Mouse (Mus musculus) liver, embryonic 16.5 days (tissue): ENCODE data around the gene A530032D15Rik. TPM values are rescaled to one million over a fixed set of nuclear protein-coding genes. Genes with fewer than 3 reads are reported as not detected.
"Not testable (repeated sequence)": the region's sequence is repeated elsewhere in the genome, so short reads cannot be mapped to it uniquely, and the experiment has no call there.

Experiments used
- ATAC-seq: fragments of 200-750 bp; cut with Nextera tagmentation; 2 replicates; pipeline ENCODE4 v1.8.0; 2017; ENCODE audit warnings: low read depth, mild to moderate bottlenecking, moderate number of reproducible peaks, moderate library complexity
- H3K27ac ChIP-seq: fragments of 300-500 bp; sonication (generic); 2 replicates; pipeline ENCODE4 v1.5.1; 2014; ENCODE audit warnings: mild to moderate bottlenecking, low read length
- H3K27me3 ChIP-seq: fragments of 300-500 bp; sonication (generic); 2 replicates; pipeline ENCODE4 v1.6.1; 2014; ENCODE audit warnings: low read depth, low read length, mixed read lengths; ENCODE audit not compliant: control insufficient read depth, insufficient read depth
- H3K36me3 ChIP-seq: fragments of 300-500 bp; sonication (generic); 2 replicates; pipeline ENCODE4 v1.6.1; 2014; ENCODE audit warnings: mild to moderate bottlenecking; ENCODE audit not compliant: control insufficient read depth, insufficient read depth
- H3K4me1 ChIP-seq: fragments of 300-500 bp; sonication (generic); 2 replicates; pipeline ENCODE4 v1.6.1; 2014; ENCODE audit warnings: low read depth, low read length, mixed read lengths; ENCODE audit not compliant: control insufficient read depth
- H3K4me2 ChIP-seq: fragments of 300-500 bp; sonication (generic); 2 replicates; pipeline ENCODE4 v1.6.1; 2014; ENCODE audit warnings: low read depth, low read length, mixed read lengths
- H3K4me3 ChIP-seq: fragments of 300-500 bp; sonication (generic); 2 replicates; pipeline ENCODE4 v1.5.1; 2014; ENCODE audit warnings: low read depth, mild to moderate bottlenecking, low read length
- H3K9ac ChIP-seq: fragments of 300-500 bp; sonication (generic); 2 replicates; pipeline ENCODE4 v1.6.1; 2014; ENCODE audit warnings: low read depth, low read length
- H3K9me3 ChIP-seq: fragments of 300-500 bp; sonication (generic); replicated peaks from 2 replicates; pipeline ENCODE4 v1.6.1; 2016; ENCODE audit warnings: low read length; ENCODE audit not compliant: control insufficient read depth
- WGBS: fragments of 180-500 bp; shearing (Covaris S2); extraction: QIAGEN DNeasy Blood & Tissue Kit; methylation state at CpG from one replicate; pipeline ENCODE4 v1.1.7; 2014; ENCODE audit not compliant: insufficient replicate concordance; 5-methylcytosine and 5-hydroxymethylcytosine counted together
- polyA plus RNA-seq: library from polyadenylated mRNA; unstranded; fragments of >200 nt; fragmentation: Nextera tagmentation; extraction: Ambion mirVana; gene quantifications from 2 replicates; pipeline ENCODE4 v1.2.1, GENCODE M21; 2015

The A530032D15Rik gene
- polyA plus RNA-seq, 1 experiment from 2014 or later: not detected

DNA sequence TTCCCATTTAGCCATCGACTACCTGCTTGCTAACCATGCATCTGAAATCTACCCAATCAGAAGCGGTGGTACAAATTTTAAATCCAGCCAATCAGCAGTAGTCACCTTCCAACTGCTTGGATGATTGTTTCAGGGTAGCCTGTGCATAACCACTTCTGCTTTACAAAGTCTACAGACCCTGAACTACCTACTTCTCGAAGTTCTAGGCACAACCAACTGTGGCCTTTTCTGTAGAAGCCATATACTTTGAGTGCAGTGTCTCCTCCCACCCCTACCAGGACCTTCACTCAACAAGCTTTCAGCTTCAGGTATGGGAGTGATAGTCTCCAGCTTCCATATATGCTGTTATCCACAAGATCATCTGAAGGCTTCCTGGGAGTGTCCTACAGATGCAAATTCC is 17.5 kb downstream of the A530032D15Rik start:
- not testable (repeated sequence) for H3K27ac ChIP-seq, H3K9ac ChIP-seq, H3K36me3 ChIP-seq, H3K4me1 ChIP-seq, H3K4me3 ChIP-seq, H3K9me3 ChIP-seq, H3K27me3 ChIP-seq, H3K4me2 ChIP-seq, ATAC-seq
- WGBS: 15% methylated on average over 1 of the region's 3 CpGs

DNA sequence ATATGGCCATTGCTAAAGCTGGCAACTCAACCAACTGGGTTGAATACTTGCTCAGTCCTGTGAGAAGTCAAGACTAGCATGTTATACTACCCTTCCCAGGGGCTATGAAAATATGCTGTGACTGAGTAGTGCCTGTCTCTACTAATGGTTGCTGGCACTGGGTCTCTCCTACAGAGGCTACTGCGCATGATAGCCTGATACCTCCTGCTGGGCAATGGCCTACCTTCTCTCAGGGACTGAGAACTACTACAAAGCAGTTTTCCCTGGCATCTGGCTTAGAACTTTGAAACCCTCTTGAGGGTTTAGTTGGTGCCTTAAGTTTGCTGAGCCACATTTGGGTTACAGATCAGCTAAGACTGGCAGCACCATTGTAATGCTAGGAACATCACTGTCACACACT is 23.4 kb downstream of the A530032D15Rik start:
- not testable (repeated sequence) for H3K27ac ChIP-seq, H3K4me1 ChIP-seq, H3K27me3 ChIP-seq, H3K4me3 ChIP-seq, H3K4me2 ChIP-seq, H3K9ac ChIP-seq, H3K36me3 ChIP-seq, ATAC-seq, H3K9me3 ChIP-seq
- 50% methylated on average over 1 of the region's 1 CpGs for WGBS

DNA sequence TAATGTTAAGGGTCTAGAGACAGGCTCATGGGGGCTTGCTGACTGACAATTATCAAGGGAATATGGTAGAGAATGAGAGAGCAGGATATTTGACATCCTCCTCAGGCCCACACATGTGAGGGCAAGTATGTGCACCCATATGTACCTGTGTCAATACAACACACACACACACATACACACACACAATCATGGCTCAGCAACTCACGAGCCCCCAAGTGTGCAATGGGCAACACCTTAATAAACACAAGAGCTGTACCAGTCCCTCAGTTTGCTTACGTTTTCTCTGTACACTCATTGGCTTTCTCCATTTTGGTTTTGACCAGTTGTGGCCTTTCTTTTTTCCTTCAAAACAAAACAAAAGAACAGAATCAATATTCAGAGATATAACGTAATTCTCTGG is 24.9 kb downstream of the A530032D15Rik start:
- H3K9me3 ChIP-seq, H3K4me2 ChIP-seq, H3K36me3 ChIP-seq, ATAC-seq, H3K27me3 ChIP-seq, H3K27ac ChIP-seq, H3K4me1 ChIP-seq, H3K9ac ChIP-seq, H3K4me3 ChIP-seq: not testable (repeated sequence)
- WGBS: 56% methylated on average over 2 of the region's 3 CpGs

DNA sequence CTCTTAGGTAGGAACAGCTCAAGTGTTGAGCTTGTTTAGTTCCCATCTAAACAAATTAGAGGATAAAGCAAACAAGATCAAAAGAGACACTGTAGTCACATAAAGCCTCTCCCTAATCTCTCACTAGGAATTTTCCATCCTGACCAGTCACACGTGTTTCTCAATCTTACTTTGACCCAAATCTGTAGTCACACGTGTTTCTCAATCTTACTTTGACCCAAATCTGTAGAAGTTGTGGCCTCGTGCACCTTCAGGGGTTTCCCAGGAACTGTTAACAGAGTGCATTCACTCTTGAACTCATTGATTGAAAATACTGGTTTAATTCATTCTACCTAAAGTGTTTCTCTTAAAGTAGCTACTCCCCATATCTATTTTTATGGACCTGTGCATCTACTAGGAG is 36.6 kb downstream of the A530032D15Rik start:
- H3K9ac ChIP-seq, H3K4me3 ChIP-seq, H3K36me3 ChIP-seq, H3K27ac ChIP-seq, H3K27me3 ChIP-seq, H3K4me2 ChIP-seq, H3K4me1 ChIP-seq, H3K9me3 ChIP-seq, ATAC-seq: not testable (repeated sequence)
- 31% methylated on average over 3 of the region's 3 CpGs for WGBS

DNA sequence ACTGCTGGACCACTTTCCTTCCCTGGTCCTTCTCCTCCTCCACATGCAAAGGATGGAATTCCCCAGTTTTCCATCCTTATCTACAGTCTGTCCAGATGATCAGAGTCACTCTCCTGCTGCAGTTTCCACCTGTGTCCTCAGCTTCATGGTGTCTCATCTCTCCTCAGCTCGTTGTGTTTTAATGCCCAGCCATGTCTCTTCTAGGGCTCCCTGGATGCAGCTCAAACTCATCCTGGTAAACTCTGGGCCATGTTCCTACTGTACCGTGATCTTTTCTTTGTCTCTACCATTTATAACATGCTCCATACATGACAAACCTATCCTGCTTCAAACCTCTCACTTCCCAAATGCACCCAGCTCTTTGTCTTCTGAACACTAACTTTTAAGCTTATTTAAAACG is 38.0 kb downstream of the A530032D15Rik start:
- H3K9ac ChIP-seq, H3K36me3 ChIP-seq, H3K4me2 ChIP-seq, H3K9me3 ChIP-seq, H3K27me3 ChIP-seq, ATAC-seq, H3K27ac ChIP-seq, H3K4me1 ChIP-seq, H3K4me3 ChIP-seq: not testable (repeated sequence)
- WGBS: 35% methylated on average over 3 of the region's 3 CpGs

DNA sequence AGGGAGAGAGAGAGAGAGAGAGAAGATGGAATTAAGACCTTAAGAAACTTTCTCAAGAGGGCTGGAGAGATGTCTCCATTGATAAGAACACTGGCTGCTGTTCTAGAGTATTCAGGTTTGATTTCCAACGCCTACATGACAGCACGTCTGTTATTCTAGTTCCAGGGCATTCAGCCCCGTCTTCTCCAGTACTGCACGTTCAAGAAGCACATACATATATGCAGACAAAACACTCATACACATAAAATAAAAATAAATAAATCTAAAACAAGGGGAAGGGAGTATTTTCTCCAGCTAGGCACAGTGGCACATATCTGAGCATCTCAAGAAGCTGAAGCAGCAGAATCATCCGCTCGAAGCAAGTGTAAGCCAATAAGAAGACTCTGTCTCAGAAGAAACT is 73.9 kb downstream of the A530032D15Rik start:
- H3K4me2 ChIP-seq, ATAC-seq, H3K27ac ChIP-seq, H3K9ac ChIP-seq, H3K36me3 ChIP-seq, H3K27me3 ChIP-seq, H3K4me1 ChIP-seq, H3K9me3 ChIP-seq, H3K4me3 ChIP-seq: not testable (repeated sequence)
- 63% methylated on average over 4 of the region's 6 CpGs for WGBS

DNA sequence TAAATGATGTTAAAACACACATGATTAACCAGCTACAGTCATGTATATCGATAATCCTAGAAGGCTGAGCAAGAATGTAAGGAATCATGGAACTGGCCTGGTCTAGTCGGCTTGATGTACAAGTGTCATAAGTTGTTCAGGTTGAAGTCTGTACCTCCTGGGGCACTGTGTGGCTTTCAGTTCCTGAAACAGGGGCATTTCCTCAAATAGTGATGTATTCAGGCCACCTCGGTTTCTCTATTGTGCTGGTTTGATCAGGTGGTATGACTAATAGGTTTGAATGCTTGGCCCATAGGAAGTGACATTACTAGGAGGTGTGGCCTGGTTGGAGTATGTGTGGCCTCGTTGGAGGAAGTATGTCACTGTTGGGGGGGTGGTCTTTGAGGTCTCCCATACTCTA is 75.3 kb downstream of the A530032D15Rik start:
- WGBS: 60% methylated on average over 3 of the region's 4 CpGs
- H3K4me1 ChIP-seq, H3K27me3 ChIP-seq, H3K27ac ChIP-seq, H3K36me3 ChIP-seq, H3K4me2 ChIP-seq, H3K9me3 ChIP-seq, H3K9ac ChIP-seq, H3K4me3 ChIP-seq, ATAC-seq: not testable (repeated sequence)

DNA sequence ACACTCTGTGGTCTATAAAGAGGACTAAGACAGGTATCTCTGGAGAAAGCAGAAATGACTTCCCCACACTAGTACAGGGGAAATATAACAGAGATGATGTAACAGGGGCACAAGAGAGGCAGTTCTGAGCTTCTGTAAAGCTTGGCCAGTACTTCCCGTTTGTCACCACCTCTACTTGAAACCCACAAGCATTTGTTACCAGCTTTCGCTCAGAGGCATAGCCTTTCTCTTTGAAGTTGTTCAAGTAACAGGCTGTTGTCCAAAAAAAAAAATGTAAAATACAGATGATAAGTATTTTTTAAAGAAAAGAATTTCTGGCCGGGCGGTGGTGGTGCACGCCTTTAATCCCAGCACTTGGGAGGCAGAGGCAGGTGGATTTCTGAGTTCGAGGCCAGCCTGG is 76.0 kb downstream of the A530032D15Rik start:
- not testable (repeated sequence) for H3K36me3 ChIP-seq, H3K4me3 ChIP-seq, H3K4me1 ChIP-seq, H3K27me3 ChIP-seq, H3K9me3 ChIP-seq, H3K9ac ChIP-seq, H3K27ac ChIP-seq, H3K4me2 ChIP-seq, ATAC-seq
- WGBS: 76% methylated on average over 4 of the region's 6 CpGs
